Mouse (Mus musculus) T-helper 1 cell (primary cell): ENCODE measurements around the gene Slc19a3.
"Not testable (repeated sequence)": the region's sequence is repeated elsewhere in the genome, so short reads cannot be mapped to it uniquely, and the experiment has no call there.

Source experiments
- in situ Hi-C: fragments of 300-600 bp; cut with MboI, MseI; formaldehyde crosslinking; loops from one replicate; pipeline ENCODE4 v1.15.1; 2025; ENCODE audit warnings: high pct_unique_total_duplicates

The Slc19a3 gene

GRCm38 (mm10) chr1:83007471-83007870 lies 30.8 kb downstream of the Slc19a3 start:
- in situ Hi-C loops, result no loop called here

DNA sequence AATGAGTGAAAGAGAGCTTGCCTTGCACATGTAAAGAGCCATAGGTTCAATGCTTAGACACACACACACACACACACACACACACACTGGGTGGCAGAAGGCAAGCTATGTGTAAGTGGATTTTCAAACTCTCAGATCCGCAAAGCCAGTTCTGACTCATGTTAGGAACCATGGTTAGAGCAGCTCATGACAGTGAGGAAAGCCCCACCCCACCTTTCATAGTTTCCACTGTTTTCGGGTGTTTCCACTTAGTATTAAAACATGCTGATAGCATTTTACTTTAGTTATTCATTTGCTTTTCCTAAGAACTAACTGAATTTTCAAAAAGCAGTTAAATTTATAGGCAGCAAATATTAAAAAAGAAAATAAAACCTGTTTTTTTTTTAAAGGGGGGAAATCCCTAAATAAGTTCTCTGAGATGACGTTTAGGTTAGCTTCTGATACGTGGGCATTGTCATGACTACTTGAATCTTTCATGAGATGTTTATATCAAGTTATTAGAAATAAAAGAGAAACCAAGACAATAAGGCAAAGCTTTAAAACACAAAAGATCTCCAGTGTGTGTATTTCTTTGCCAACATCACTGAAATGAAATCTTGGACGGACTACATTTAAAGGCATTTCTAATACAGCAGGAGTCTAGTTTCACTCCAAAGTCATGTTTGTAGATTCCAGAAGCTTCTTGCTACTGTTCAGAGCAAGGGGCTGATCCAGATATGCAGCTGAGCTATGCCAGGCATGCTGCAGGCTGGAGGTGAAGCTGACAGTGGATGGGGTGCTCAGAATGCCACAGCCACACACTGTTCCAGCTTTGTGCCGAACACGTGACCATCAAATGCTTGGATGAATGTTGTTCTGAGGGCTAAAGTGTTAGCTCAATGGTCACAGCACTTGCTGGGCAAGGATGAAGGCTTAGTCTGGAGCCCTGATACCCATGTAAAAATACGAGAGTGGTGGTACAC lies 31.7 kb downstream of the Slc19a3 start:
- in situ Hi-C loops, result no loop called here

DNA sequence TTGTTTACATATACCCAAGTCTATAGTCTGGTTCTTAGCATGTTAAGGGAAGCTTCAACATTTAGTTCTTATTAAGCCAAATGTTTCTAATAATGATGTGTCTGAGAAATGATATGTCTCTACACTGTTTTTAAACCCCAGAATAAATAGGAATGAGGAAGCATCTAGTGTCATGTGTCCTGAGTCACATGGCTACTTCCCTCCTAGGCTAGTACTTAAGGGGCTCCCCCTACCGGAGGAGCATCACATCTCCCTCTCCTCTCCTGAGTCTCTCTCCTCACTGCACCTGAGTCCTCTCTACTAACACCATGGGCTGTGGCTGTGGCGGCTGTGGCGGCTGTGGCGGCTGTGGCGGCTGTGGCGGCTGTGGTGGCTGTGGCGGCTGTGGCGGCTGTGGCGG lies 37.9 kb downstream of the Slc19a3 start, which contains the start of gene Gm47959:
Gene Gm47959 (plus strand): TSS at position 243 of the 400 bp plus-strand sequence.
- in situ Hi-C loops, result not testable (repeated sequence)

DNA sequence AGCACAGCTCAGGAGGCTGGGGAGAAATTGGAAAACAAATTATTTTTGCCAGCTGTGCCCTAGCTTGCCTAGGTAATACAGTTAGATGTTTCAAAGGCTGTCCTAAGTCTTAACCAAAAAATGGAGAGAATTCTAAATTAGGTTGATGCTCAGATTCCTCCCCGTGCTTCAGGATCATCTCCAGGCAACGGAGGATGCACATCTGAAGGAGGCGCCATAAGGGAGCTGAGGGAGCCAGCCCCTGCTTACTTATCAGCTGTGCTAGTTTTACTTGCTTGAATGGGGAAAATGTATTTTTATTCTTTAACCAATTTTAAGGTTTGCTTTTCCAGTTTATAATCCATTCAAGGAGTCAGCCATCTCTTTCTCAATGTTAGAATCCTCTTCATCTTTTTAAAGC lies 44.3 kb downstream of the Slc19a3 start:
- in situ Hi-C loops, result no loop called here

GRCm38 (mm10) chr1:82992093-82992492 lies 46.2 kb downstream of the Slc19a3 start:
- in situ Hi-C loops, result no loop called here

DNA sequence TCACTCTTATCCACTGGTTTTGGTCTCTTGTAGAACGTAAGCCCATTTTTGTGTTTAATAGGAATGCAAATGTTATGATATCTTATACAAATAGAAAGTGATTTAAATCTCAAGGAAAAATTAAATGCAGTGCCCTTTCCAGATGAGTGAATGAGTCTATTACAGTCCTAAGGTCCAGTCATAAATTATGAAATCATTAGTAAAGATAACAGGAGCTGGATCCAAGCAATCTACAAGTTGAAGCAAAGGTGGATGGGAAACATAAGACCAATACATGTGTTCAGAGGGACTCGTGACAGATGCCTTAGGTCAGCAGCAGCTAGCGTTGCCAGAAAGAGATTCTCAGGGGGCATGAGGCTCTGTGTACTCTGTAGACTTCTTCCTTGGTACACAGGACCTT lies 46.7 kb downstream of the Slc19a3 start:
- in situ Hi-C loops, result no loop called here

GRCm38 (mm10) chr1:82991062-82991461 lies 47.2 kb downstream of the Slc19a3 start:
- in situ Hi-C loops, result no loop called here

DNA sequence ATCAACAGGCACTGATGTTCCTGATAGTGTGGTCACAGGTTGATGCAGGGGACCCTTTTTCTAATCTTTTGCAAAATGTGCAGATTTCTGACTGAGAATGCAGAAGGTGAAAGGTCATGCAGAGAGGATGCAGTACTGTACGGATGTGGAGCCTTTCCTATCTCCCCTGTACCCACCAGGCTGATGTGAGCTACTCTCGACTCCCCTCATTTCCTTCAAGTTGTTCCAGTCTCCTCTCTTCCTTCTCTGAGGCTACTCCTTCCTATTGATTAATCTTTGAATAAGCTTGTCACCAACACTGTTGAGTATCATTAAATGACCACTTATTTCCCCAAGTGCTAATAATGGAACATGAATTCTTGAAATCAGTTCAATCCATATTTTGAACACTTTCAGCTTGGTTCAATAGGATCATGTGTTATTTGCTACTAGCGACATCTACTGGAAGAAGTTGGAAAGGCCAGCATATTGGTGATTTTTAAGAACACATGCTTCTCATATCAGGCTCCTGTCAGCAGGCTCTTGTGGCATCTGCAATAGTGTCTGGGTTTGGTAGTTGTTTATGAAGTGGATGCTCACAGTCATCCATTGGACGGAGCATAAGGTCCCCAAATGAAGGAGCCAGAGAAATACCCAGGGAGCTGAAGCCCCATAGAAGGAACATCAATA lies 50.6 kb downstream of the Slc19a3 start:
- in situ Hi-C loops, result no loop called here

DNA sequence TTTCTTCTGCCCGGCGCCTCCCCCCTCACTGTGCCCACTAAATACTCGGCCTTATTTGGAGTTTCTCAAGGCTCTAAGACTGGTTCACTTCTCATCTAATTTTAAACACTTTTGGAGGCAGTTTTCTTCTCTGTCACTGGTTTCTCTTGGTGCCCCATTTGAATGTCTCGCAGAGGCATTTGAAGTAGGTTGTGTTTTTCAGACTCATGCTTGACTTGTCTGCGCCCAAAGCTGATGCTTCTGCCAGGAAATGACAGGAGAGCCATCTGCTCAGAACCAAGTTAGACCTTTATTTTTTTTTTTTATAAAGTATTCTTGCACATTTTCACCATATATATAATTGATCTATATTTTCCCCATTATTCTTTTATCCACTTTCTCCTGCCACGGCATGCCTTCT lies 51.5 kb downstream of the Slc19a3 start:
- in situ Hi-C loops, result no loop called here

DNA sequence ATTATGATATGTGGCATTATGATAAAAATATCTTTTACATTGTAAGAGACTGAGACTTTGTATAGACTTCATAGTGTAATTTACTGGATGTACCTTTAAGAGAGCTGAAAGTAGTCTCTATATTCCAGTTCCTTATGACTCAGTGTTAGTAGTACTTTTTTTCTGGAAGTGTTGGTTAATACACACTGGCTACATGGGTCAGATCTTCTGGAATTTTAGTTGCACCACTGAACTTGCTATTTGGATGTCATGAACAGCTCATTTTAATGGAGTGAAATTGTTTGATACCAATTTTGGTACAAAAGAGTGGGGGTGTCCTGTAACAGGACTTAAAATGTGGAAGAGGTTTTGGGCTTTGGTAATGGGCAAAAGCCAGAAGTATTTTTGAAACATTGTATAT lies 60.4 kb downstream of the Slc19a3 start:
- in situ Hi-C loops, result loop anchor here (10.0 kb wide), 1 partner anchor 193 kb away; no protein-coding TSS in a partner anchor

- in situ Hi-C loops, result loop anchor here (10.0 kb wide), 1 partner anchor 191 kb away; no protein-coding TSS in a partner anchor
These were observed 62.5 kb downstream of the Slc19a3 start for GRCm38 (mm10) chr1:82975750-82976149.

- in situ Hi-C loops, result loop anchor here (10.0 kb wide), 1 partner anchor 190 kb away; no protein-coding TSS in a partner anchor
These were observed 63.9 kb downstream of the Slc19a3 start for GRCm38 (mm10) chr1:82974342-82974741.

- in situ Hi-C loops, result loop anchor here (10.0 kb wide), 1 partner anchor 189 kb away; no protein-coding TSS in a partner anchor
These were observed 64.3 kb downstream of the Slc19a3 start for GRCm38 (mm10) chr1:82973901-82974300.

GRCm38 (mm10) chr1:82973244-82973643 lies 65.0 kb downstream of the Slc19a3 start:
- in situ Hi-C loops, result loop anchor here (10.0 kb wide), 1 partner anchor 188 kb away; no protein-coding TSS in a partner anchor

GRCm38 (mm10) chr1:82972046-82972445 lies 66.2 kb downstream of the Slc19a3 start:
- in situ Hi-C loops, result loop anchor here (10.0 kb wide), 1 partner anchor 187 kb away; no protein-coding TSS in a partner anchor

GRCm38 (mm10) chr1:82966413-82966812 lies 71.8 kb downstream of the Slc19a3 start:
- in situ Hi-C loops, result loop anchor here (10.0 kb wide), 1 partner anchor 62 kb away; no protein-coding TSS in a partner anchor
